Mouse (Mus musculus) mouse embryonic stem cell (cell line): ENCODE data around the gene Mrpl58.

Experiments used
- in situ Hi-C, 2 experiments: fragments of 300-500 bp; cut with MboI; formaldehyde crosslinking; loops; 1 replicate in 1 of 2; 3 replicates in 1 of 2; pipeline ENCODE4 v1.14.3; 2019 to 2020; ENCODE audit warnings: low sequenced_read_pairs in 2 of 2, low pct_unique_long_range_greater_than_20kb in 1 of 2, mixed read lengths in 1 of 2; ENCODE audit not compliant: unreplicated experiment in 1 of 2

Mrpl58 gene

GRCm38 (mm10) chr11:115403338-115404124 is at the start of gene Mrpl58:
TSS of gene Mrpl58 (plus strand) at chr11:115403752.
- in situ Hi-C loops = loop anchor here in 1 of 2 experiments (25.0 kb wide), 1 partner anchor 1459 kb away; the partner anchor contains the start of genes Mfsd11 and Srsf2

- in situ Hi-C loops = no loop called here
Measured at GRCm38 (mm10) chr11:115354183-115354582, 49.4 kb upstream of the Mrpl58 start.

GRCm38 (mm10) chr11:115358468-115358867 is 45.1 kb upstream of the Mrpl58 start:
- in situ Hi-C loops = loop anchor here in 1 of 2 experiments (5.0 kb wide), 2 partner anchors 36 to 84 kb away; partner anchors contain the start of genes Trim80 and Ush1g

- in situ Hi-C loops = loop anchor here in 1 of 2 experiments (5.0 kb wide), 2 partner anchors 37 to 83 kb away; partner anchors contain the start of genes Trim80 and Ush1g
Measured at GRCm38 (mm10) chr11:115359293-115359692, 44.3 kb upstream of the Mrpl58 start.

DNA sequence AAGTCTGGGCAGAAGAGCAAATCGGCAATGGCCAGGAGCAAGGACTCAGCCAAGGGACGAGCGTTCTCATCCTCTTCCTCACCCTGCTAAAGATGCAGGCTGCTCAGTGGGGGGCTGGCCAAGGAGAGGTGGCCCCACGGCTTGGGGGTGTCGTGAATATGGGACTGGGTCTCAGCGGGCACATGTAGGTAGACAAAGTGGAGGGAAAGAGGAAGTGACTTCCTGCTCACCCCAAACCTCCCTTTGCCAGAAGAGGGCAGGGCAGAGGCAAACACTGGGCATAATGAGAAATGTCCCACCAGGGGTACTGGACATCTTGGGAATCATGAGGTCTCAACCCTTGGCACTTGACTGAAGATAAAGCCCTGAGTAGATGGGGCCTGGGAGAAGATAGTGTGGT is 43.8 kb upstream of the Mrpl58 start:
- in situ Hi-C loops = loop anchor here in 1 of 2 experiments (5.0 kb wide), 2 partner anchors 37 to 83 kb away; partner anchors contain the start of genes Trim80 and Ush1g

- in situ Hi-C loops = no loop called here
Measured at GRCm38 (mm10) chr11:115364136-115364535, 39.4 kb upstream of the Mrpl58 start.

DNA sequence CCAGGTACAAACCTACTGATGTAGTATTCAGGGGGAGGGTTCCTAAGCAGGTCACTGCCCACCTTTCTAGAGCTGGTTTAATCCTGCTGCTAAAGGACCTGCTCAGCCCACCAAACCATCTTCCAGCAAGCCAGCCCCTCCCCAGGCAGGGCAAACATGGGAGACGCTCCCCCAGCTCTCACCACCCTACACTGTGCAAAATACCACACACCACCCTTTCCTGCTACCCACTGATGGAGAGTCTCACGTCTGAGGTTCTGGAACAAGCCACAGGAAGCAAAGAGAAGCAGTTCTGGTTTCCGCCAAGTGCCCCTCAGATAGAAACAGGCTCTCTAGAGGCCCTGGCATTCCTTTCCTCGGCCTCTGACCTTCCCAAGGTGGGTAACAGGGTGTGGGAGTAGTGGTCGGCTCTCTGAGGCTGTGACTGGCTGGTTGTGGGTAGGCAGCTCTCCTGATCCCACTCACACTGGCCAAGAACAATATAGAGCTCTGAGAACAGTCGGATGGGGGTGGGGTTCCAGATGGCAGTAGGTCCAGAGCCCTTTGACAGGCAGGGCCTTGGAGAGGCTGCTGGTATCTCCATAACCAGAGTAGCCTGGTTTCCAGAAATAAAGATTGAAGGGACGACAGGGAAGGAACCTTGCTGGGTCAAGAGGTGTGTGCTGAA is 37.4 kb upstream of the Mrpl58 start:
- in situ Hi-C loops = no loop called here

GRCm38 (mm10) chr11:115366706-115367394 is 36.7 kb upstream of the Mrpl58 start:
- in situ Hi-C loops = no loop called here

DNA sequence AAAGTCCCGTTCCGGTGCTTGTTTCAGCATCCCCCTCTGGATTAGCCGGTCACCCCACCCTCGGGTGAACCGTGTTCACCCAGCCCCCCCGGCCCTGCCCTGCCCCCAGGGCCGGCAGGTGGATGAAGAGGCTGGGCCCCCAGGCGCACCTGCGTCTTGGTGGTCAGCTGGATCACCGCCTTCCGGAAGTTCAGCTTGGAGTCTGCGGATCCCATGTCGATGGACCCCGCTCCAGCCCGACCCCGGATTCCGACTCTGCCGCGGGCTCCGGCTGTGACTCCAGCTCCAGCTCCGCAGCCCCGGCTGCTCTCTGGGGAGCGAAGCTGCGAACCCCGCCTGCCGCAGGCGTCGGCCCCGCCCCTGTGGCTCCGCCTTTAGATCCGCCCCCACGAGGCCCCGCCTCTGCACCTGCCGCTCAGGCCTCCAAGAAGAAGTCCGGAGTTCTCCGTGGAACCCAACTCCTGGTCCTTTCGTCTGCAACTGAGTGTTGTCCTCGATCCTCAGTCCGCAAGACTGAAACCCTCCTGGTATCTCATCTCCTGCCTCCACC is 36.1 kb upstream of the Mrpl58 start, which contains the start of gene Hid1:
Gene Hid1, minus strand, starts transcription at position 362 of the 550 bp plus-strand sequence.
- in situ Hi-C loops = no loop called here

- in situ Hi-C loops = no loop called here
Measured at GRCm38 (mm10) chr11:115370368-115370767, 33.2 kb upstream of the Mrpl58 start.

DNA sequence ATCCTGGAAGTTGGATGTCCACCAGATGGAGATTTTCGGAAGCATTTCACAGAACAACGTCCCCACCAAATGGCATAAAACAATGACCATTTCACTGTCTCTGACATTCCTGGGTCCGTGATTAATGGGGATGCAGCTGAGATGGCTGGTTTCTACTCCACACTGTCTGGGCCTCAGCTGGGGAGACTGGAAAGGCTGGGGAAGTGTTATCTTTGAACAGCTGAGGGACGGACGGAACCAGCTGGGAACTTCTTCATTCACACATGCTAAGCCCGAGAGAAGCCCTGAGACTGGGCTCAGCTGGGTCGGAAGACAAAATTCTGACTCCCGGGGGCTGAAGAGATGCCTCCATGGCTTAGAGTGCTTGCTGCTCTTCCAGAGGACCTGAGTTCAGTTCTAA is 32.2 kb upstream of the Mrpl58 start:
- in situ Hi-C loops = no loop called here

DNA sequence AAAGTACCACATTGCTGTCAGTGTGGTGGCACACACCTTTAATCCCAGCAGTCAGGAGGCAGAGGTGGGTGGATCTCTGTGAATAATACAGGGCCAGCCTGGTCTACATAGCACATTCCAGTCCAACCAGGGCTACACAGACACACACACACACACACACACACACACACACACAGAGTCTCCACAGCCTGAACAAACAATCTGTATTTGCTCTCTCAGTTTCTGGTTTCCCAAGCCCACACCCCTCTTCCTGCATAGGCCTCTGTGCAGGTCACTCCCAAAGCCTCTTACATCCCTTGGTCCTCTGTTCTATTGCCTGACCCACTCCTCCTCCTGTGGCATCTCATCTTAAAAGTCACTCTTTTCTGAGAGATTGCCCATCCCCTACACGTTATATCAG is 31.5 kb upstream of the Mrpl58 start:
- in situ Hi-C loops = no loop called here

DNA sequence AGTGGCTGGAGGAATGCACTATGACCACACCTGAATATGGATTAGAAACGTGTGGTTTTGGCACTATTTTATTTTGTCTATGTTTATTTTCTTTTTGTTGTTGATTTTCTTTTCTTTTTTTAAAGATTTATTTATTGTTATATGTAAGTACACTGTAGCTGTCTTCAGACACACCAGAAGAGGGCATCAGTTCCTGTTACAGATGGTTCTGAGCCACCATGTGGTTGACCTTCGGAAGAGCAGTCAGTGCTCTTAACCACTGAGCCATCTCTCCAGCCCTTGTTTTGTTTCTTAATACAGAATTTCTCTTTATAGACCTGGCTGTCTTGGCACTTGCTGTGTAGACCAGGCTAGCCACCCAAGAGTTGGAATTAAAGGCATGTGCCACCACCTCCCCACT is 30.8 kb upstream of the Mrpl58 start:
- in situ Hi-C loops = no loop called here

DNA sequence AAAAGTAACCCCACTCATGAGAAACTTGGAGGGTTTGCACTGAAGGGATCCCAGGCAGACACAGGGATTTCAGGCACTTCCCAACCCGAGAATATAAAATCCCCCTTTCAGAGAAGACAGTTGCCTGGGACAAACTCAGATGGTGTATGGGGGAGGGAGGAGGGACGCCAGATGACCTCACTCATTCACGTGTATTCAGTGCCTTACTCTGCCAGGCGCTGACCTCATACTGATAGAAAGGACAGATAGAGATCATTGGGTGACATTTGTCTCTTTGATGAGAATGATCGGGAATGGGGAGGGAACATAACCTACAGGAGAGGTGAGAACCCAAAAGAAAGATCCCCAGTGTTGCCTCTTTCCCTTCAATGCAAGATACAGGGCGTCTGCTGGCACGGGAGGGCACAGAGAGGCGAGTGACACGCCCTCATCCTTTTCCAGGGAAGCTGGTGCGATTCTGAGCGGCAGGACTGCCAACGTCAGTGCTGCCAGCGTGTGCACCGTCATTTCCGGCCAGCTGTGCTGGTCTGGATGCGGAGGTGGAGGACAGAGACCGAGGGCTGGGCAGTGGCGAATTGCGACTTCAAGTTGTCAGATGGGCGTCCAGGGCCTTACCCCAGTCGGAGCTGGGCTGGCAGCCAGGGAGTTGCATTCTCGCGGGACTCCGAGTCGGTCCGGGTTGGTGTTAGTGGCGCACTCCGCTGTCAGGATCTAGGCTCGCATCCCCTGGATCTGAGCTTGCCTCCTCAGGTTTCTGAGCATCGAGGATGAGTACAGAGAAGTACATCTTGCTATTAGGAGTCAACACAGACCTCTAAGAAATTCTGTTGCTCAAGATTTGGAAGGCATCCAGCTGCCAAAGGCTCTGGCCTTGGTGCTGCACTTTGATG is 29.5 kb upstream of the Mrpl58 start:
- in situ Hi-C loops = no loop called here

DNA sequence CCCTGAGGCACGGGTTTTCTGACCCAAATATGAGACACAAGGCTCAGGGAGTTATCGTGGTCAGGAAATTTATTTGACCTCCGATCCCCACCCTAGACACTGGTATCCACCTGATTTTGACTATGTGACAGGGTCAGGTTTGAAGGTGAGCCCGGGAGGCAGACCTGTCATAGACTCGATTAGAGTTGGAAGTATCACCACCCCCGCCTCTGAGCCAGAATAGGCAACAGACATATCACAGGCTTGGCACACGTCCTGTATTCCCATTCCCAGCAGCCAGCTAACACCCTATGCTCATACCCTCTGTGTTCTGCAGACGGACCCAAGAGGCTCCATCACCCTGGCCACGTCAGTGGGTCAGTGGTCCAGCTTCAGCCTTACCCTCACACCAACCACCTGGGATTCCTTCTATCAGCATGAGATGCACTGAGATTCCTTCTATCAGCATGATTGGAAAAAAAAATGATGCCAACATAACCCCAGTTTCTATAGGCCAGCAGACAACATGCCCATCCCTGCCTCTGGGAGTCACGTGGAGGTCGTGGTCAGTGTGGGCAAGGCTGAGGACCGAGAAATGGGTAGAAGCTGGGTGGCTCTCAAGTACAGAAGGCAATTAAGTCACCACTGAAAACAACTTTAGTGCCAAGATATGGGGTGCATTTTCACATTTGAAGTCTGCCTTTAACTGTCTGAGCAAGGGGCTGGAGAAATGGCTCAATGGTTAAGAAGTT is 28.7 kb upstream of the Mrpl58 start:
- in situ Hi-C loops = no loop called here

- in situ Hi-C loops = no loop called here
Measured at GRCm38 (mm10) chr11:115376722-115377121, 26.8 kb upstream of the Mrpl58 start.

DNA sequence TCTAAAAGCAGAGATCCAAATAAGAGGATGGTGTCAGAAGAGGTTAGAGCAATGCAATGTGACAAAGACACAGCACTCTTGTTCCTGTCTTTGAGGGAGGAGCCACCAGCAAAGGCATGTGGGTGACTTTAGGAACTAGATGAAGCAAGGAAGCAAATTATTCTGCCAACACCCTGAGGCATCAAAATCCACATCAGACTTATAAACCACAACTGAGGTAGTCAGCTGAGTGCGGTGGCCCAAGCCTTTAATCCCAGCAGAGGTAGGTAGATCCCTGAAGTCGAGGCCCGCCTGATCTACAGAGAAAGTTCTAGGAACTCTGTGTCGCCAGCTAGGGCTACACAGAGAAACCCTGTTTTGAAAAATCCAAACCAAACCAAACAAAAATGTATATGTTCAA is 26.3 kb upstream of the Mrpl58 start:
- in situ Hi-C loops = no loop called here
